Mouse (Mus musculus) skeletal muscle tissue, adult 2 months (tissue): ENCODE results near the gene Lfng.

ENCODE experiments used
- DNase-seq: peaks from one replicate; pipeline ENCODE4 v3.0.0-alpha.2; 2012; ENCODE audit warnings: low read depth, low spot score

The Lfng gene

GRCm38 (mm10) chr5:140615321-140616109, 8.4 kb downstream of the Lfng start:
- DNase-seq, result no peak

GRCm38 (mm10) chr5:140616110-140616503, 9.0 kb downstream of the Lfng start:
- no peak for DNase-seq

- DNase-seq, result no peak
These were observed 9.6 kb downstream of the Lfng start for GRCm38 (mm10) chr5:140616691-140617090.

- DNase-seq, result peak; percentile 79
These were observed 10.6 kb downstream of the Lfng start for GRCm38 (mm10) chr5:140617714-140618113.

- DNase-seq, result no peak
These were observed 12.1 kb downstream of the Lfng start for GRCm38 (mm10) chr5:140619151-140619771.

GRCm38 (mm10) chr5:140619895-140620736, 13.0 kb downstream of the Lfng start:
- DNase-seq, result no peak

- no peak for DNase-seq
These were observed 14.0 kb downstream of the Lfng start for GRCm38 (mm10) chr5:140621092-140621491.

GRCm38 (mm10) chr5:140621517-140621916, 14.4 kb downstream of the Lfng start:
- DNase-seq, result no peak

- no peak for DNase-seq
These were observed 16.0 kb downstream of the Lfng start for GRCm38 (mm10) chr5:140622978-140623670.

- no peak for DNase-seq
These were observed 16.7 kb downstream of the Lfng start for GRCm38 (mm10) chr5:140623791-140624190.

GRCm38 (mm10) chr5:140624238-140624637, 17.1 kb downstream of the Lfng start:
- no peak for DNase-seq

GRCm38 (mm10) chr5:140624961-140625360, 17.8 kb downstream of the Lfng start:
- no peak for DNase-seq

- no peak for DNase-seq
These were observed 20.5 kb downstream of the Lfng start for GRCm38 (mm10) chr5:140627580-140627979.

GRCm38 (mm10) chr5:140628995-140629394, 21.9 kb downstream of the Lfng start:
- DNase-seq, result no peak

GRCm38 (mm10) chr5:140633432-140633831, 26.3 kb downstream of the Lfng start:
- no peak for DNase-seq

GRCm38 (mm10) chr5:140634798-140635722, 27.9 kb downstream of the Lfng start:
- no peak for DNase-seq

- DNase-seq, result no peak
These were observed 29.4 kb downstream of the Lfng start for GRCm38 (mm10) chr5:140636316-140637057.

- no peak for DNase-seq
These were observed 29.9 kb downstream of the Lfng start for GRCm38 (mm10) chr5:140637058-140637410.

GRCm38 (mm10) chr5:140637989-140638388, 30.9 kb downstream of the Lfng start:
- no peak for DNase-seq

GRCm38 (mm10) chr5:140638484-140638883, 31.4 kb downstream of the Lfng start:
- DNase-seq, result no peak
